Mouse (Mus musculus): ENCODE measurements around the gene Capn2. TPM values are rescaled to one million over a fixed set of nuclear protein-coding genes. Genes with fewer than 3 reads are reported as not detected.
A peak's percentile ranks its signal among the peaks of the same experiment; 100 is the strongest.

Gene Capn2
- total and polyA plus RNA-seq, 3 experiments: 10.6 to 19.3 TPM; not detected in 1

- no peak for DNase-seq (ENCODE audit: low read depth, low spot score)
- Histone ChIP-seq H3K9me3 (replicated peaks; ENCODE audit: insufficient read depth, low read length) (no peaks in the 10 kb centered on the region), H3K4me1 (ENCODE audit: control insufficient read depth in 1 of 2, insufficient read depth in 2 of 2, low read length in 2 of 2) (peaks cover 19 to 42% of the 10 kb centered on the region in 2 experiments), H3K79me2 (ENCODE audit: control insufficient read depth, insufficient read depth, low read length, poor library complexity) (no peaks in the 10 kb centered on the region), H3K27ac (ENCODE audit: control insufficient read depth, low read depth, low read length) (no peak overlapping the region), H3K4me3 (ENCODE audit: control insufficient read depth in 1 of 2, insufficient read depth in 1 of 2, low read depth in 2 of 2, low read length in 2 of 2) (no peak overlapping the region), H3K9ac (ENCODE audit: control insufficient read depth, low read depth, low read length, poor library complexity, severe bottlenecking) (no peak overlapping the region), H3K27me3 (ENCODE audit: control insufficient read depth in 1 of 2, insufficient read depth in 2 of 2, low read length in 2 of 2) (no peaks in the 10 kb centered on the region), H3K36me3 (ENCODE audit: control insufficient read depth in 1 of 2, insufficient read depth in 2 of 2, low read length in 2 of 2) (peaks cover 0 to 35% of the 10 kb centered on the region in 2 experiments; a peak in 2 of 4 replicates)
- no peak for TF ChIP-seq TCF12 (IDR thresholded peaks at IDR 0.05; ENCODE audit: low read depth, low read length)
- TF ChIP-seq NRF1 (IDR thresholded peaks at IDR 0.05; ENCODE audit: insufficient read depth, low read depth, low read length, poor library complexity, severe bottlenecking): no peak
- TF ChIP-seq POLR2AphosphoS2 (IDR thresholded peaks at IDR 0.05; ENCODE audit: low read length): no peak
Measured at GRCm38 (mm10) chr1:182509110-182509797, 8.2 kb downstream of the Capn2 start.

- peak; percentile 93 for DNase-seq (ENCODE audit: low read depth, low spot score)
- Histone ChIP-seq H3K27me3 (ENCODE audit: control insufficient read depth in 1 of 2, insufficient read depth in 2 of 2, low read length in 2 of 2) (no peaks in the 10 kb centered on the region), H3K36me3 (ENCODE audit: control insufficient read depth in 1 of 2, insufficient read depth in 2 of 2, low read length in 2 of 2) (peaks cover 0 to 41% of the 10 kb centered on the region in 2 experiments; a peak in 2 of 4 replicates), H3K27ac (ENCODE audit: control insufficient read depth, low read depth, low read length) (peak overlapping the region; percentile 99), H3K9ac (ENCODE audit: control insufficient read depth, low read depth, low read length, poor library complexity, severe bottlenecking) (peak overlapping the region; percentile 69), H3K9me3 (replicated peaks; ENCODE audit: insufficient read depth, low read length) (no peaks in the 10 kb centered on the region), H3K79me2 (ENCODE audit: control insufficient read depth, insufficient read depth, low read length, poor library complexity) (no peaks in the 10 kb centered on the region), H3K4me1 (ENCODE audit: control insufficient read depth in 1 of 2, insufficient read depth in 2 of 2, low read length in 2 of 2) (peaks cover 28 to 42% of the 10 kb centered on the region in 2 experiments), H3K4me3 (ENCODE audit: control insufficient read depth in 1 of 2, insufficient read depth in 1 of 2, low read depth in 2 of 2, low read length in 2 of 2) (peak overlapping the region; percentile 33 to 38)
- TF ChIP-seq NRF1 (IDR thresholded peaks at IDR 0.05; ENCODE audit: insufficient read depth, low read depth, low read length, poor library complexity, severe bottlenecking) (no peak), CHD1 (IDR thresholded peaks at IDR 0.05; ENCODE audit: low read depth, low read length) (no peak), POLR2AphosphoS5 (IDR thresholded peaks at IDR 0.05; ENCODE audit: borderline replicate concordance, low read depth, low read length) (no peak), MAX (IDR thresholded peaks at IDR 0.05; ENCODE audit: low read length) (peak; percentile 42; the same call in 1 of the 2 replicates), BHLHE40 (IDR thresholded peaks at IDR 0.05; ENCODE audit: borderline replicate concordance, low read depth, low read length) (no peak), MAZ (IDR thresholded peaks at IDR 0.05; ENCODE audit: low read depth, low read length) (peak; percentile 97), ZNF384 (IDR thresholded peaks at IDR 0.05; ENCODE audit: low read depth, low read length) (no peak), MEF2A (IDR thresholded peaks at IDR 0.05; ENCODE audit: extremely low read depth, insufficient replicate concordance, low read depth, low read length, poor library complexity, severe bottlenecking) (no peak), ZMIZ1 (IDR thresholded peaks at IDR 0.05; ENCODE audit: low read depth, low read length) (no peak), SIN3A (IDR thresholded peaks at IDR 0.05; ENCODE audit: low read length) (peak; percentile 94), RAD21 (IDR thresholded peaks at IDR 0.05; ENCODE audit: low read depth, low read length) (peak; percentile 39), JUND (IDR thresholded peaks at IDR 0.05; ENCODE audit: low read depth, low read length) (peak; percentile 94), POLR2AphosphoS2 (IDR thresholded peaks at IDR 0.05; ENCODE audit: low read length) (no peak), MYC (IDR thresholded peaks at IDR 0.05; ENCODE audit: low read depth, low read length) (peak; percentile 58; the same call in 1 of the 2 replicates), UBTF (IDR thresholded peaks at IDR 0.05; ENCODE audit: borderline replicate concordance, insufficient read depth, low read depth, low read length) (no peak), ELF1 (IDR thresholded peaks at IDR 0.05; ENCODE audit: low read depth, low read length) (no peak), TCF12 (IDR thresholded peaks at IDR 0.05; ENCODE audit: low read depth, low read length) (peak; percentile 64), CHD2 (IDR thresholded peaks at IDR 0.05; ENCODE audit: low read length) (no peak), ZKSCAN1 (IDR thresholded peaks at IDR 0.05; ENCODE audit: low read depth, low read length) (no peak), GATA1 (IDR thresholded peaks at IDR 0.05; ENCODE audit: low read depth, low read length) (peak; percentile 67), E2F4 (IDR thresholded peaks at IDR 0.05; ENCODE audit: borderline replicate concordance, low read depth, low read length) (no peak), POLR2A (IDR thresholded peaks at IDR 0.05; ENCODE audit: control insufficient read depth in 1 of 2, insufficient read depth in 1 of 2, low read depth in 1 of 2, low read length in 2 of 2, poor library complexity in 1 of 2) (peak in 1 of 2 experiments; percentile 35; a peak in 1 of 4 replicates), ETS1 (IDR thresholded peaks at IDR 0.05; ENCODE audit: low read depth, low read length) (peak; percentile 99), USF1 (IDR thresholded peaks at IDR 0.05; ENCODE audit: low read depth, low read length) (no peak), MYB (IDR thresholded peaks at IDR 0.05; ENCODE audit: low read depth, low read length) (no peak), EP300 (IDR thresholded peaks at IDR 0.05; ENCODE audit: low read depth in 1 of 2, low read length in 2 of 2) (peak; percentile 81 to 86), MAFK (IDR thresholded peaks at IDR 0.05; ENCODE audit: borderline replicate concordance, low read depth, low read length) (no peak; the same call in 1 of the 2 replicates), TAL1 (IDR thresholded peaks at IDR 0.05; ENCODE audit: low read length) (no peak)
Measured at GRCm38 (mm10) chr1:182506229-182506986, 11.0 kb downstream of the Capn2 start.

All from MEL (cell line).